Mouse (Mus musculus): Measurements from ENCODE around the gene Qsox2. TPM values are rescaled to one million over a fixed set of nuclear protein-coding genes. Genes with fewer than 3 reads are reported as not detected.

Qsox2 gene
- total RNA-seq, 2 experiments from 2014 or later: 18.6 to 19.1 TPM

DNA sequence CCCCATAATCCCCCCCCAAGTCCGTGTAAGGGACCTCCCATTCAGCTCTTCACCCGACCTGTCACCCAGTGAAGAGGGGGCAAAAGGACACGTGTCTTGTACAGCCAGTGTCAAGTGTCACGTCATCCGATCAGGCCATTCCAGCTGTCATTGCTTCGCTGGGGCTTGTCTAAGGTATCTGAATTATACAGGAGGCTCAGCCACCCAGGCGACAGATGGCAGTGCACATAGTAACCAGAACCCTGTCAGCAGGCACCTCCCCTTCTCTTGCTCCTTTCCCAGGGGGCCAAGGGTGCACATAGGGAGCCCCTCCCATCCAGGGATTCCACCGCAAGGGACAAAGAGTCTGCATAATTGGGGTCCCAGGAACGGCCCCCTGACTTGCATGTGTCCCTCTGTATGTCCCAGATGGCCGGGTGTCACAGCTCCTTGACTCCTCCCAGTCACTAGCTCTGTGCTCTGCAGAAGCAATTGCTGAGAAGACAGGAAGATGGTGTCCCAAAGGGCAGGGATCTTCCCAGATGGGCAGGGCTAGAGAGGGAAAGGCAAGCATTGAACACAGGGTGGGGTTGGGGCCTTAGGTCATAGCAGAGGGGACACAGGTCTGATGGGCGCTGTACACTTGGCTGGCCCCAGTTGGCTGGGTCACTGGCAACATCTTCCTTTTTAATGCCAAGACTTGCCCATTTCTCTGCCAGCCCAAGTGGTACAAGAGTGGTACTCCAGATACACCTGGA lies 68.3 kb downstream of the Qsox2 start:
- DNase-seq (ENCODE audit: low spot score in 2 of 2): no peak

DNA sequence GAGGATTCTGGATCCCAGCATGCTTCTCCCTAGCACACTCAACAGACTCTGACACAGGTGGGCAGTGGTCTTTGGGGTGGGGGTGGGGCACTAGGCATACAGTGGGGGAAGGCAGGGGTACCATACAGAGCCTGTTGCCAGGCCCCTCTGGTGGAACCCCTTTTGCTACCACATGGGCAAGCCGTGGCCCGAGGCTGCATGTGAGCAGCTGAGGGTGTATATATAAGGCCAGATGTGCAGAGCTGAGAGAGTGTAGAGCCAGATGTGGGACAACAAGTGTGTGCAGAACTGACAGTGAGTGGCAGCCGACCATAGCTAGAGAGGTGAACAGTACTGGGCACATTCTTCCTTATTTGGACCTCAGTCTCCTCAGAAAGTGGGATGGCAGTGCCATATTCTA lies 70.4 kb downstream of the Qsox2 start:
- no peak for DNase-seq (ENCODE audit: low spot score in 2 of 2)

Other genes with a start within 250 kb of the Qsox2 start
- gene Ubac1, start 215.8 kb downstream of the Qsox2 start, total RNA-seq (2021): 10 to 100 TPM; 70.1 to 70.8 TPM
- gene Nacc2, start 114.3 kb downstream of the Qsox2 start, total RNA-seq (2021): 10 to 100 TPM; 42.8 to 46.3 TPM
- gene Lhx3, start 29.2 kb downstream of the Qsox2 start, total RNA-seq (2021): not detected
- 1 to 10 TPM in 1 of 2 experiments, under 1 TPM in 1; 0.78 to 1.1 TPM for gene Ccdc187, start 57.0 kb upstream of the Qsox2 start, total RNA-seq (2021)
- gene Gpsm1, start 78.0 kb upstream of the Qsox2 start, total RNA-seq (2021): 10 to 100 TPM; 83.7 to 84.2 TPM
- 10 to 100 TPM; 26.6 to 27.1 TPM for gene Dnlz, start 114.6 kb upstream of the Qsox2 start, total RNA-seq (2021)
- gene Card9, start 123.4 kb upstream of the Qsox2 start, total RNA-seq (2021): 1 to 10 TPM; 2.0 to 2.6 TPM
- 10 to 100 TPM; 80.5 to 89.7 TPM for gene Snapc4, start 143.1 kb upstream of the Qsox2 start, total RNA-seq (2021)
- 100 to 1,000 TPM; 176 TPM for gene Entr1, start 151.8 kb upstream of the Qsox2 start, total RNA-seq (2021)
- gene Pmpca, start 151.8 kb upstream of the Qsox2 start, total RNA-seq (2021): 100 to 1,000 TPM; 111 to 112 TPM
- gene Inpp5e, start 171.7 kb upstream of the Qsox2 start, total RNA-seq (2021): 10 to 100 TPM; 17.2 to 21.0 TPM
- 10 to 100 TPM; 43.9 to 46.1 TPM for gene Sec16a, start 207.7 kb upstream of the Qsox2 start, total RNA-seq (2021)